Mouse (Mus musculus): ENCODE data around the gene Eef1akmt2. TPM values are rescaled to one million over a fixed set of nuclear protein-coding genes. Genes with fewer than 3 reads are reported as not detected.

Gene Eef1akmt2
- polyA plus RNA-seq, 1 experiment from 2014 or later = 97.0 TPM

DNA sequence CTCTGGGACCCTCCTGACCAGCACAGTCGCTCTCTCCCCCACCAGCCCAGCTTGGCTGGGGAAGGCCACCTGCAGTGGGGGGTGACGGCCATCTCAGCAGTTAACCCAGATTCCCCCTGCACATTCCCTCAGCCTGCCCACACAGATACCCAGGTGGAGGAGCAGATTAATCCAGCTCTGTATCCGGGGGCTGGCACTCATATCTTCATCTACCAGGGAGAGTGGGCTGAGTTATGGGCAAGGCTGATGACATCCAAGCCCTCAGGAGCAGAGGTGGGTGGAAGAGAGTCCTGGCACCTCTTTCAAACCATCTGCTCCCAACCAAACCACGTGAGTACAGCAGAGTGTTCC, 39.8 kb upstream of the Eef1akmt2 start:
- H3K4me2 ChIP-seq (ENCODE audit: low read length) = no peak overlapping the region
- H3K36me3 ChIP-seq (ENCODE audit: control insufficient read depth, insufficient read depth) = no peaks in the 10 kb centered on the region
- no peak overlapping the region for H3K4me3 ChIP-seq (replicated peaks; ENCODE audit: low read length)
- no peaks in the 10 kb centered on the region for H3K27me3 ChIP-seq (replicated peaks; ENCODE audit: control insufficient read depth, insufficient read depth, low read length)
- H3K9me3 ChIP-seq (ENCODE audit: control insufficient read depth, low read length) = no peaks in the 10 kb centered on the region
- H3K4me1 ChIP-seq (replicated peaks; ENCODE audit: control insufficient read depth, insufficient read depth, low read length) = 0 out of 2 replicates have a peak, but pooled peaks cover 3% of the 10 kb centered on the region
- no peak overlapping the region for H3K9ac ChIP-seq (replicated peaks; ENCODE audit: low read depth, low read length)
- 61% methylated on average over 4 of the region's 4 CpGs for WGBS
- no peak for ATAC-seq
- no peak overlapping the region for H3K27ac ChIP-seq (ENCODE audit: low read length)

- H3K4me2 ChIP-seq (ENCODE audit: low read length) = no peak overlapping the region
- no peaks in the 10 kb centered on the region for H3K36me3 ChIP-seq (ENCODE audit: control insufficient read depth, insufficient read depth)
- H3K9me3 ChIP-seq (ENCODE audit: control insufficient read depth, low read length) = no peaks in the 10 kb centered on the region
- H3K27me3 ChIP-seq (replicated peaks; ENCODE audit: control insufficient read depth, insufficient read depth, low read length) = no peaks in the 10 kb centered on the region
- H3K4me3 ChIP-seq (replicated peaks; ENCODE audit: low read length) = no peak overlapping the region
- no peak overlapping the region for H3K9ac ChIP-seq (replicated peaks; ENCODE audit: low read depth, low read length)
- WGBS = 84% methylated on average over 5 of the region's 5 CpGs
- ATAC-seq = no peak
- H3K4me1 ChIP-seq (replicated peaks; ENCODE audit: control insufficient read depth, insufficient read depth, low read length) = 0 out of 2 replicates have a peak, but pooled peaks cover 3% of the 10 kb centered on the region
- no peak overlapping the region for H3K27ac ChIP-seq (ENCODE audit: low read length)
These were observed 39.3 kb upstream of the Eef1akmt2 start for GRCm38 (mm10) chr7:132891561-132892310.

DNA sequence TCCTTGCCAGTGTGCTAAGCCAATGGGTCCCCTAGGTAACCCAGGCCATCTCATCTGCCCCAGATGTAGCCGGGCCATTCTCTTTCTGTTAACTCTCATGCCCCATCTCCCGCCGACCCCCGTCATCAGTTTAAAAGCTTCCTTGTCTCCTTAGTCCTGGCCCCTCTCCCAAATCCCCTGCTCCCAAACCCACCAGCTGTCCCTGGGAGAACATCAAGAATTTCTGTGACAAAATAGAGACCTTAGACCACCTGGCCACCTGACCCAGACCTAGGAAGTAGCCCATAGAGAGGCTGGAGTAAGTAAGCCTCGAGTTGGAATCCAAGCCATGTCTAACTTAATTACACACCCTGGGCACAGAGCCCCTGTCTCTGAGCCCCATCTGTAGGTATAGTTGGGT, 37.7 kb upstream of the Eef1akmt2 start:
- H3K9me3 ChIP-seq (ENCODE audit: control insufficient read depth, low read length) = no peaks in the 10 kb centered on the region
- no peak overlapping the region for H3K4me2 ChIP-seq (ENCODE audit: low read length)
- H3K36me3 ChIP-seq (ENCODE audit: control insufficient read depth, insufficient read depth) = no peaks in the 10 kb centered on the region
- 0 out of 2 replicates have a peak, but pooled peaks cover 3% of the 10 kb centered on the region for H3K4me1 ChIP-seq (replicated peaks; ENCODE audit: control insufficient read depth, insufficient read depth, low read length)
- no peak overlapping the region for H3K4me3 ChIP-seq (replicated peaks; ENCODE audit: low read length)
- 92% methylated on average over 5 of the region's 5 CpGs for WGBS
- H3K9ac ChIP-seq (replicated peaks; ENCODE audit: low read depth, low read length) = no peak overlapping the region
- ATAC-seq = no peak
- H3K27me3 ChIP-seq (replicated peaks; ENCODE audit: control insufficient read depth, insufficient read depth, low read length) = no peaks in the 10 kb centered on the region
- H3K27ac ChIP-seq (ENCODE audit: low read length) = no peak overlapping the region

- Histone ChIP-seq H3K27me3 (replicated peaks; ENCODE audit: control insufficient read depth, insufficient read depth, low read length) (no peaks in the 10 kb centered on the region), H3K4me2 (ENCODE audit: low read length) (no peak overlapping the region), H3K9ac (replicated peaks; ENCODE audit: low read depth, low read length) (no peak overlapping the region), H3K4me3 (replicated peaks; ENCODE audit: low read length) (no peak overlapping the region), H3K9me3 (ENCODE audit: control insufficient read depth, low read length) (no peaks in the 10 kb centered on the region), H3K36me3 (ENCODE audit: control insufficient read depth, insufficient read depth) (peaks cover 1% of the 10 kb centered on the region), H3K27ac (ENCODE audit: low read length) (no peak overlapping the region), H3K4me1 (replicated peaks; ENCODE audit: control insufficient read depth, insufficient read depth, low read length) (no peaks in the 10 kb centered on the region)
- no peak for ATAC-seq
- WGBS = 96% methylated on average over 8 of the region's 8 CpGs
These were observed 37.2 kb upstream of the Eef1akmt2 start for GRCm38 (mm10) chr7:132889691-132890090.

DNA sequence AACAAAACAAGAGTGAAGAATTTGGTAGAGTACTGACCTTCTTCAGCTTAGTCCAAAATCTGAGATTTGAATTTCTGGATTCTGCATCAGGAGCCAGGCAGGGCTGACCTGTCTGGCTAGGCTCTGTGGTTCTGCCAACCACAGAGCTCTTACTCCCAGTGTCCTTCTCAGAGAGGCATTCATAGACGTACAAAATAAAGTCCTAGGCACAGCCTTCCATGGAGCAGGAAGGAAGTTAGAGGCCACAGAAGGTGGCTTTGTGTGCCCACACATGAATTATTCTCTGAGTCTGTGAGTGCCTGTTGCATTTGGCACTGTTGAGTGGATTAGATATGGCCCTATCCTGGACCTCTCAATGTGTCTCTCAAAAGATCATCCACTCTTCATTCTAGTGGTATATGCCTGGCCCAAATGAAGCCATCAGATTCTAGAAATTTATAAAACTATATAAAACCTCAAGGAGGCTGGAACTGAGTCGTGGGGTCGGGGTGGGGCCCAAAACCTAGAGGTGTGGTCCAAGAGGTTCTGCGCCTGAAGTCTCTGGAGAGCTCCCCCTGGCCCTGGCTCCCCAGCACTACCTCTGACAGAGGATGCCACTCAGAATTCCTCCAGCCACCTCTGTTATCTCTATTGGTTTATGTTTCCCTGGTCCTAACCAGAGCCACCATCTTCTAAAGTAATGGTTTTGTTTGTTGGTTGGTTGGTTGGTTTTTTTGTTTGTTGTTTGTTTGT, 36.2 kb upstream of the Eef1akmt2 start:
- Histone ChIP-seq H3K36me3 (ENCODE audit: control insufficient read depth, insufficient read depth) (peaks cover 10% of the 10 kb centered on the region), H3K4me2 (ENCODE audit: low read length) (no peak overlapping the region), H3K9ac (replicated peaks; ENCODE audit: low read depth, low read length) (no peak overlapping the region), H3K4me3 (replicated peaks; ENCODE audit: low read length) (no peak overlapping the region), H3K27me3 (replicated peaks; ENCODE audit: control insufficient read depth, insufficient read depth, low read length) (no peaks in the 10 kb centered on the region), H3K27ac (ENCODE audit: low read length) (no peak overlapping the region), H3K9me3 (ENCODE audit: control insufficient read depth, low read length) (no peaks in the 10 kb centered on the region), H3K4me1 (replicated peaks; ENCODE audit: control insufficient read depth, insufficient read depth, low read length) (no peaks in the 10 kb centered on the region)
- no peak for ATAC-seq
- 72% methylated on average over 4 of the region's 4 CpGs for WGBS

DNA sequence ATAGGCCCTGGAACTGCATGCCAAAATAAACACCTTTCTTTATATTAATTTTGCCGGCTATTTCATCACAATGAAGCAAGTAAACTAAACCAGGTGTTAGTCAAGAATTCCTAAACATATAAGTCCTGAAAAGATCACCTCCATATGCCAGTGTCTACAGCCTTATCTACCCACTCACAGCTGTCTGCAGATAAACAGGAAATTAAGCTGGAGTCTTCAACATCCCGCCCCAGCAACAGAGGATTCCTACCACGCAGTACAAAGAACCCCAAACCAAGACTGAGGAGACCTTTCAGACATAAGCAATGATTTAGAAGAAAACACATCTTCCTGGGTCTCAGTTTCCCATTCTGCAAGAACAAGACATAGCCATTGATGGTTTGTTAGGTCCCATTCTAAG, 35.6 kb upstream of the Eef1akmt2 start:
- no peaks in the 10 kb centered on the region for H3K27me3 ChIP-seq (replicated peaks; ENCODE audit: control insufficient read depth, insufficient read depth, low read length)
- H3K9me3 ChIP-seq (ENCODE audit: control insufficient read depth, low read length) = no peaks in the 10 kb centered on the region
- peaks cover 16% of the 10 kb centered on the region for H3K36me3 ChIP-seq (ENCODE audit: control insufficient read depth, insufficient read depth)
- H3K27ac ChIP-seq (ENCODE audit: low read length) = no peak overlapping the region
- no peak overlapping the region for H3K9ac ChIP-seq (replicated peaks; ENCODE audit: low read depth, low read length)
- 94% methylated on average over 3 of the region's 3 CpGs for WGBS
- no peak overlapping the region for H3K4me2 ChIP-seq (ENCODE audit: low read length)
- H3K4me3 ChIP-seq (replicated peaks; ENCODE audit: low read length) = no peak overlapping the region
- no peak for ATAC-seq
- H3K4me1 ChIP-seq (replicated peaks; ENCODE audit: control insufficient read depth, insufficient read depth, low read length) = no peaks in the 10 kb centered on the region

- Histone ChIP-seq H3K27ac (ENCODE audit: low read length) (no peak overlapping the region), H3K27me3 (replicated peaks; ENCODE audit: control insufficient read depth, insufficient read depth, low read length) (no peaks in the 10 kb centered on the region), H3K9ac (replicated peaks; ENCODE audit: low read depth, low read length) (no peak overlapping the region), H3K4me3 (replicated peaks; ENCODE audit: low read length) (no peak overlapping the region), H3K9me3 (ENCODE audit: control insufficient read depth, low read length) (no peaks in the 10 kb centered on the region), H3K4me1 (replicated peaks; ENCODE audit: control insufficient read depth, insufficient read depth, low read length) (no peaks in the 10 kb centered on the region), H3K36me3 (ENCODE audit: control insufficient read depth, insufficient read depth) (peaks cover 20% of the 10 kb centered on the region), H3K4me2 (ENCODE audit: low read length) (no peak overlapping the region)
- 77% methylated on average over 7 of the region's 7 CpGs for WGBS
- no peak for ATAC-seq
These were observed 34.7 kb upstream of the Eef1akmt2 start for GRCm38 (mm10) chr7:132887019-132887804.

GRCm38 (mm10) chr7:132884031-132884430, 31.6 kb upstream of the Eef1akmt2 start:
- Histone ChIP-seq H3K4me1 (replicated peaks; ENCODE audit: control insufficient read depth, insufficient read depth, low read length) (no peaks in the 10 kb centered on the region), H3K9me3 (ENCODE audit: control insufficient read depth, low read length) (no peaks in the 10 kb centered on the region), H3K4me3 (replicated peaks; ENCODE audit: low read length) (no peak overlapping the region), H3K9ac (replicated peaks; ENCODE audit: low read depth, low read length) (no peak overlapping the region), H3K36me3 (ENCODE audit: control insufficient read depth, insufficient read depth) (peaks cover 42% of the 10 kb centered on the region), H3K4me2 (ENCODE audit: low read length) (no peak overlapping the region), H3K27ac (ENCODE audit: low read length) (no peak overlapping the region), H3K27me3 (replicated peaks; ENCODE audit: control insufficient read depth, insufficient read depth, low read length) (no peaks in the 10 kb centered on the region)
- ATAC-seq = no peak
- WGBS = 88% methylated on average over 7 of the region's 7 CpGs

DNA sequence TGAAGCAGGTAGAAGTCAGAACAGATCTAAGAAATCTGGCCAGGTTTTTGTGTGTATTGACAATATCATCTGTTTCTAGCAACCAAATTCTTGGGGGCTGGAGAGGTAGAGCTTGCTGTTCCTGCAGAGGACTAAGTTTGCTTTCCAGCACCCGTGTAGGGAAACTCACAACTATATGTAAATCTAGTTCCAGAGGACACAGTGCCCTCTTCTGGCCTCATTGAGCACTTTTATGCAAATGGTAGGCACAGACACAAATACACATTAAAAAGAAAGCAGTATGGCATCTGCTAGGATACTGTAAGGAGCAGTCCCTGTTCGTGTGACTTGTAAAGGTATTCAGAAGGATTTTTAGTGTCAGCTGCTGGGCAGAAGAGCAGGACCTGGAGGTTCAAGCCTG, 29.9 kb upstream of the Eef1akmt2 start:
- peaks cover 48% of the 10 kb centered on the region for H3K36me3 ChIP-seq (ENCODE audit: control insufficient read depth, insufficient read depth)

More for the DNA sequence above, 29.9 kb upstream of the Eef1akmt2 start:
- H3K4me2 ChIP-seq (ENCODE audit: low read length) = no peak overlapping the region
- H3K4me1 ChIP-seq (replicated peaks; ENCODE audit: control insufficient read depth, insufficient read depth, low read length) = no peaks in the 10 kb centered on the region
- no peak overlapping the region for H3K27ac ChIP-seq (ENCODE audit: low read length)
- no peak overlapping the region for H3K9ac ChIP-seq (replicated peaks; ENCODE audit: low read depth, low read length)
- no peak overlapping the region for H3K4me3 ChIP-seq (replicated peaks; ENCODE audit: low read length)
- 75% methylated on average over 2 of the region's 2 CpGs for WGBS
- ATAC-seq = no peak
- no peaks in the 10 kb centered on the region for H3K27me3 ChIP-seq (replicated peaks; ENCODE audit: control insufficient read depth, insufficient read depth, low read length)
- H3K9me3 ChIP-seq (ENCODE audit: control insufficient read depth, low read length) = no peaks in the 10 kb centered on the region

Measured in forebrain, embryonic 16.5 days (tissue).